Mouse (Mus musculus): ENCODE measurements around the gene Hist1h2ad.

DNA sequence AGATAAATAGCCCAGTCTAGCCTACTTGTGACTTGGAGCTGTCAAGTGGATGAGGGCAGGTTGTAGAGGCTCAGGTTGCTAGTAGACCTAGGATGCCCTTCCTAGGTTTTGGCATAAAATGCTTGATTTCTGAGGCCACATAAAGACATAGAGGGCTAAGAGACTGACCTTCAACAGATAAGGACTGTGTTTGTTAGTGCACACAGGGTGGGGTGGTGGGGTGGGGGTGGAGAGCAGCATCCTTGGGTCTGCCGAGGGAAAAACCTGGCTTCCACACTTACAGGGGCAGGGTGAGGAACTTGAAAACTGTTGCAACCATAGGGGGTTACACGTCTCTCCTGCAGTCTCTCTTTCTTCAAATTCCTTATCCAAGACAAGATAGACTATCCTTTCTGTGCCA lies 21.0 kb downstream of the Hist1h2ad start:
- TF ChIP-seq CTCF (IDR thresholded peaks at IDR 0.05) = no peak
- no peak for TF ChIP-seq EP300 (IDR thresholded peaks at IDR 0.05)

Measured in lung, postnatal 0 days (tissue).